Mouse (Mus musculus): ENCODE results near the gene Frmd8.

Frmd8 gene

DNA sequence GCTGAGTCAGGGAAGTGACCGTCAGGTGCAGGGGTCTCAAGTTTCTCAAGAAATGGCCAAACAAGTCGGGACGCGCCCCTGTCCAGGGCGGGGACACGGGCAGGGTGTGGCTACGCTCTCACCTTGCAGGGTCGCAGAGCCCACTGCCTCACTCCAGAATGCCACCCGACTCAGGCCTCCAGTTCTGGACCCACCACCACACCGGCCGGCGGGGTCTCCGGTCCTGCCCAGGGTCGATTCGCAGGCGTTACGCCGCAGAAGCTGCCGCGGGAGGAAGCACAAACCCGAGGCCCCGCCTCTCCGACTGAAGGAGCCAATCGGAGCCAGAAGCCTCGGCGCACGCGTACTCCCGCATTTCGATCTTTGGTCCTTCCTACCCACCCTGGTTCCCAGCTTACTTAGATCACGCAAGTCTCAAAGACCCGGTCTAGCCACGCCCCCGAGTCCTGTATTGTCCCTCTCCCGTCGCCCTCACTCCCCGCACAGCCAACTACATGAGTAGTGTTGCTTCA, at the start of gene Frmd8:
TSS of gene Frmd8 (minus strand) at position 306 of the 512 bp plus-strand sequence.
- peaks cover 32% of the 10 kb centered on the region for H3K36me3 ChIP-seq (ENCODE audit: insufficient read depth, low read length)
- peaks cover 79% of the 10 kb centered on the region for H3K4me1 ChIP-seq (replicated peaks; ENCODE audit: low read depth, low read length)
- peak within 1 kb of the TSS; percentile 93 for H3K4me3 ChIP-seq (replicated peaks; ENCODE audit: low read length)
- TF ChIP-seq POU5F1 (IDR thresholded peaks at IDR 0.05; ENCODE audit: borderline replicate concordance, low read length) (no peak), CTCF (conservative IDR thresholded peaks at IDR 0.05; ENCODE audit: low read length) (no peak), NANOG (IDR thresholded peaks at IDR 0.05; ENCODE audit: borderline replicate concordance, low read length) (no peak)
- no peaks in the 10 kb centered on the region for H3K27me3 ChIP-seq (ENCODE audit: insufficient read depth, low read length)
- no peaks in the 10 kb centered on the region for H3K9me3 ChIP-seq (ENCODE audit: low read length)

- Histone ChIP-seq H3K4me3 (replicated peaks; ENCODE audit: low read length) (peak within 1 kb of the TSS; percentile 85), H3K4me1 (replicated peaks; ENCODE audit: low read depth, low read length) (peaks cover 68% of the 10 kb centered on the region)
These were observed 49.6 kb upstream of the Frmd8 start, which contains the start of gene Cdc42ep2 for GRCm38 (mm10) chr19:5924713-5925093. TSS of gene Cdc42ep2 (minus strand) at chr19:5924816.

GRCm38 (mm10) chr19:5923990-5924712, 49.1 kb upstream of the Frmd8 start:
- Histone ChIP-seq H3K9me3 (ENCODE audit: low read length) (no peaks in the 10 kb centered on the region), H3K27me3 (ENCODE audit: insufficient read depth, low read length) (peaks cover 33% of the 10 kb centered on the region), H3K4me1 (replicated peaks; ENCODE audit: low read depth, low read length) (peaks cover 70% of the 10 kb centered on the region), H3K4me3 (replicated peaks; ENCODE audit: low read length) (peak overlapping the region; percentile 85), H3K36me3 (ENCODE audit: insufficient read depth, low read length) (no peaks in the 10 kb centered on the region)
- TF ChIP-seq NANOG (IDR thresholded peaks at IDR 0.05; ENCODE audit: borderline replicate concordance, low read length) (no peak), CTCF (conservative IDR thresholded peaks at IDR 0.05; ENCODE audit: low read length) (peak; percentile 47)

More at GRCm38 (mm10) chr19:5924713-5925093, 49.6 kb upstream of the Frmd8 start, which contains the start of gene Cdc42ep2:
- no peaks in the 10 kb centered on the region for H3K9me3 ChIP-seq (ENCODE audit: low read length)
- H3K36me3 ChIP-seq (ENCODE audit: insufficient read depth, low read length) = no peaks in the 10 kb centered on the region
- TF ChIP-seq NANOG (IDR thresholded peaks at IDR 0.05; ENCODE audit: borderline replicate concordance, low read length) (no peak), CTCF (conservative IDR thresholded peaks at IDR 0.05; ENCODE audit: low read length) (no peak), POU5F1 (IDR thresholded peaks at IDR 0.05; ENCODE audit: borderline replicate concordance, low read length) (no peak)
- H3K27me3 ChIP-seq (ENCODE audit: insufficient read depth, low read length) = peaks cover 33% of the 10 kb centered on the region

- TF ChIP-seq POU5F1 (IDR thresholded peaks at IDR 0.05; ENCODE audit: borderline replicate concordance, low read length) (no peak), NANOG (IDR thresholded peaks at IDR 0.05; ENCODE audit: borderline replicate concordance, low read length) (no peak), CTCF (conservative IDR thresholded peaks at IDR 0.05; ENCODE audit: low read length) (no peak)
- H3K4me1 ChIP-seq (replicated peaks; ENCODE audit: low read depth, low read length) = peaks cover 74% of the 10 kb centered on the region
- 0 out of 2 replicates have a peak overlapping the region, but pooled peaks have one; percentile 60 for H3K4me3 ChIP-seq (replicated peaks; ENCODE audit: low read length)
- H3K36me3 ChIP-seq (ENCODE audit: insufficient read depth, low read length) = no peaks in the 10 kb centered on the region
- H3K9me3 ChIP-seq (ENCODE audit: low read length) = no peaks in the 10 kb centered on the region
- H3K27me3 ChIP-seq (ENCODE audit: insufficient read depth, low read length) = peaks cover 33% of the 10 kb centered on the region
These were observed 47.9 kb upstream of the Frmd8 start for GRCm38 (mm10) chr19:5922963-5923362.

- Histone ChIP-seq H3K4me1 (replicated peaks; ENCODE audit: low read depth, low read length) (peaks cover 76% of the 10 kb centered on the region), H3K36me3 (ENCODE audit: insufficient read depth, low read length) (peaks cover 5% of the 10 kb centered on the region), H3K4me3 (replicated peaks; ENCODE audit: low read length) (peak overlapping the region; percentile 60), H3K27me3 (ENCODE audit: insufficient read depth, low read length) (peaks cover 29% of the 10 kb centered on the region), H3K9me3 (ENCODE audit: low read length) (no peaks in the 10 kb centered on the region)
- no peak for TF ChIP-seq NANOG (IDR thresholded peaks at IDR 0.05; ENCODE audit: borderline replicate concordance, low read length)
- TF ChIP-seq CTCF (conservative IDR thresholded peaks at IDR 0.05; ENCODE audit: low read length) = no peak
- no peak for TF ChIP-seq POU5F1 (IDR thresholded peaks at IDR 0.05; ENCODE audit: borderline replicate concordance, low read length)
These were observed 47.3 kb upstream of the Frmd8 start for GRCm38 (mm10) chr19:5922119-5922942.

GRCm38 (mm10) chr19:5921715-5922114, 46.6 kb upstream of the Frmd8 start:
- TF ChIP-seq CTCF (conservative IDR thresholded peaks at IDR 0.05; ENCODE audit: low read length) = no peak
- no peak for TF ChIP-seq POU5F1 (IDR thresholded peaks at IDR 0.05; ENCODE audit: borderline replicate concordance, low read length)
- no peak for TF ChIP-seq NANOG (IDR thresholded peaks at IDR 0.05; ENCODE audit: borderline replicate concordance, low read length)
- peaks cover 77% of the 10 kb centered on the region for H3K4me1 ChIP-seq (replicated peaks; ENCODE audit: low read depth, low read length)
- H3K9me3 ChIP-seq (ENCODE audit: low read length) = no peaks in the 10 kb centered on the region
- H3K36me3 ChIP-seq (ENCODE audit: insufficient read depth, low read length) = peaks cover 11% of the 10 kb centered on the region
- H3K4me3 ChIP-seq (replicated peaks; ENCODE audit: low read length) = peak overlapping the region; percentile 60
- peaks cover 24% of the 10 kb centered on the region for H3K27me3 ChIP-seq (ENCODE audit: insufficient read depth, low read length)

DNA sequence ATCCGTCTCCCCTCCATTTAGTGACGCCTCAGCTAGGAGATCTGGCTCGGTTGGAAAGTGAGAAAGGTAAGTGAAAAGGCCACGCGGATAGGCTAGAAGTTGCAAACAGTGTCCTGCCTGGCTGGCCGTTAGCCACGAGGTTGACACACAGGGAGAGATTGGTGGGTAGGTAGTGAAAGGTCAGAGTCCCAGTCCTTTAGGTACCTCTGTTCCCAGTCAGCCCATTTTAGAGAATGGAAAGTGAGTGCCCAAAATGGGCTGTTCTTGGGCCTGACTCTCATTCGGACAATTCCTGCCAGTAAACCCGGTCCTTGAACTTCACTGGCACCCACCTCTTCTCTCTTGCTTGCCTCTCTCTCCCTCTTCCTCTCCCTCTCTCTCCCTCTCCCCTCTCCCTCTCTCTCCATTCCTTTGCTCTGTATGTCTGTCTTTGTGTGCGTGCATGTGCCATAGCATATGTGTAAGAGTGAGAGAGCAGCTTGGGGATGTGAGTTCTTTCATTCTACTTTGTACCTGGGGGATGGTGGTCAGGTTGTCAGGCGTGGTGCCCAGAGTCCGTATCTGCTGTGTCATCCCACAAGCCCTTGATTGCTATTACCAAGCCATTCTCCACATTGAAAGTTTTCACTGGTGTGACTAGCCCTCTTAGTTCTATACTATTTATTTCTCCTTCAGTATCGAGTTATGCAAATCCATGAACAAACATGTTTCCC, 38.1 kb upstream of the Frmd8 start, which contains the start of gene Dpf2:
TSS of gene Dpf2 (minus strand) at position 4 of the 713 bp plus-strand sequence.
- no peak for TF ChIP-seq POU5F1 (IDR thresholded peaks at IDR 0.05; ENCODE audit: borderline replicate concordance, low read length)
- no peak for TF ChIP-seq NANOG (IDR thresholded peaks at IDR 0.05; ENCODE audit: borderline replicate concordance, low read length)
- TF ChIP-seq CTCF (conservative IDR thresholded peaks at IDR 0.05; ENCODE audit: low read length) = no peak
- H3K27me3 ChIP-seq (ENCODE audit: insufficient read depth, low read length) = no peaks in the 10 kb centered on the region
- peaks cover 63% of the 10 kb centered on the region for H3K4me1 ChIP-seq (replicated peaks; ENCODE audit: low read depth, low read length)
- H3K4me3 ChIP-seq (replicated peaks; ENCODE audit: low read length) = peak within 1 kb of the TSS; percentile 99
- no peaks in the 10 kb centered on the region for H3K9me3 ChIP-seq (ENCODE audit: low read length)
- peaks cover 43% of the 10 kb centered on the region for H3K36me3 ChIP-seq (ENCODE audit: insufficient read depth, low read length)
